Mouse (Mus musculus): ENCODE measurements at regions not wholly inside any gene's neighbourhood (a gene's known extent, or its start where the extent isn't known, plus 50 kb on each side); places are given as distances from the start of the nearest gene placed in this dataset.

DNA sequence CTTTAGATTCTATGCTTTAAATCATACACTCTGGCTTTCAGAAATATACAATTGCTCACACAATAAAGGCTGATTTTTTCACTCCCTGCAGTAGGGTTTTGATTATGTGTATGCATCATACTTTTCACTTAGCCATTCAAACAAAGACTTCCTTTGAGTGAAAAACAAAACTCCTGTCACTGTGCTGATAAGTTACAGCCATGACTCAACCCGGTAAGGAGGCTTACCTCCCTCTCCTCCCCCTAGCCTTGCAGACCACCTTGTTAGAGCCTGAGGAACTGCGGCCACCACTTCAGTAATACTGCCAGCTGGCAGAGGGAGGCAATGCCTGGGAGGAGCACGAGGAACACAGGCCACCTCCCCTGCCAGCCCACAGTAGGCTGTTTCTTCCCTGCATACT, 86.2 kb downstream of the Zfp706 start:
- DNase-seq (ENCODE audit: low spot score), result no peak
- Histone ChIP-seq H3K4me1 (replicated peaks; ENCODE audit: insufficient read depth, low read length) (no peaks in the 10 kb centered on the region), H3K27me3 (ENCODE audit: insufficient read depth, low read length) (no peaks in the 10 kb centered on the region), H3K4me3 (replicated peaks; ENCODE audit: low read depth, low read length) (no peak overlapping the region), H3K4me2 (ENCODE audit: low read length) (no peak overlapping the region), H3K9ac (ENCODE audit: low read depth, low read length) (no peak overlapping the region), H3K9me3 (replicated peaks; ENCODE audit: low read length) (no peaks in the 10 kb centered on the region), H3K27ac (no peak overlapping the region), H3K36me3 (ENCODE audit: insufficient read depth, low read length) (no peaks in the 10 kb centered on the region)
- no peak for TF ChIP-seq CTCF (IDR thresholded peaks at IDR 0.05; ENCODE audit: low read depth)
- ATAC-seq (replicated peaks; ENCODE audit: low FRiP score, low read depth), result no peak
- WGBS, result 31% methylated on average over 3 of the region's 3 CpGs

DNA sequence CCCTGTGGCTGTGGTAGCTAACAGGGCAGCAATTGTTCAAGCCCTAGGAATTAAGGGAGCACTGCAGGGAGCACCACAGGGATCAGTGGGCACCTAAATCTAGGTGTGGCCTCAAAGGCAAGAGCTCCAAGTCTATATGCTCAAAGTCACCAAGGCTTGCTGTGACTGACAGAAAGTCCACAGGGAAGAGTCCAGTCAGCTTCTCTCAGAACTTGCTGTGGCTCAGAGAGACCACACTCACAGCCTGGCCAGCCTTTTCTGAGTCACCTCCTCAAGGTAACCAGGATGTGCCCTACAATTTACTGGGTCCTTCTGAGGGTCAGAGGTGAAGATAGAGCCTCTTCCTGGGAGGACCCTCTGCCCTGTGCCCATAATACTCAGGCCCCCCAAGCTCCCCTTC, 86.7 kb downstream of the Zfp706 start:
- Histone ChIP-seq H3K9me3 (replicated peaks; ENCODE audit: low read length) (no peaks in the 10 kb centered on the region), H3K36me3 (ENCODE audit: insufficient read depth, low read length) (no peaks in the 10 kb centered on the region), H3K27ac (no peak overlapping the region), H3K4me2 (ENCODE audit: low read length) (no peak overlapping the region), H3K4me1 (replicated peaks; ENCODE audit: insufficient read depth, low read length) (no peaks in the 10 kb centered on the region), H3K4me3 (replicated peaks; ENCODE audit: low read depth, low read length) (no peak overlapping the region), H3K9ac (ENCODE audit: low read depth, low read length) (no peak overlapping the region), H3K27me3 (ENCODE audit: insufficient read depth, low read length) (no peaks in the 10 kb centered on the region)
- DNase-seq (ENCODE audit: low spot score), result no peak
- ATAC-seq (replicated peaks; ENCODE audit: low FRiP score, low read depth), result no peak
- no peak for TF ChIP-seq CTCF (IDR thresholded peaks at IDR 0.05; ENCODE audit: low read depth)

DNA sequence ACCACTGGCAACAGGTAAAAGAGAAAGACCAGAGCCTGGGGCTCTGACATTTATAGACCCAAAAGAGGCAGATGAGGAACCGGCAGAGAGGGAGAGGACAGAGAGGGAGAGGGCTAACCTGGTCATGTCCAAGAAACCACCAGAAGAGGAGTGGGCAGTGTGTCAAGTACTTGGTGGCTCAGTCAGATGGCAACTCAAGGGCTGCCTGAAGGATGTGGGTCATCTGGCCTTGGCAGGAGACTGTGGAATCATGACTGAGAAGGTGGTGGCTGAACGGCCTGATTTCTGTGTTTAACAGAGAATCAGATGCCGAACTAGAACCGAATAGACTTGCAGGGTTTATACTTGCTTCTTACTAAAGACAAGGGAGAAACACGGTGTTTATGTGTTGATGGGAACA, 87.9 kb downstream of the Zfp706 start:
- no peaks in the 10 kb centered on the region for H3K36me3 ChIP-seq (ENCODE audit: insufficient read depth, low read length)
- no peaks in the 10 kb centered on the region for H3K9me3 ChIP-seq (replicated peaks; ENCODE audit: low read length)
- DNase-seq (ENCODE audit: low spot score), result no peak
- no peak overlapping the region for H3K27ac ChIP-seq
- TF ChIP-seq CTCF (IDR thresholded peaks at IDR 0.05; ENCODE audit: low read depth), result no peak
- H3K4me2 ChIP-seq (ENCODE audit: low read length), result no peak overlapping the region
- WGBS, result 88% methylated on average over 5 of the region's 5 CpGs
- H3K4me1 ChIP-seq (replicated peaks; ENCODE audit: insufficient read depth, low read length), result no peaks in the 10 kb centered on the region
- no peak overlapping the region for H3K4me3 ChIP-seq (replicated peaks; ENCODE audit: low read depth, low read length)
- no peak for ATAC-seq (replicated peaks; ENCODE audit: low FRiP score, low read depth)
- no peaks in the 10 kb centered on the region for H3K27me3 ChIP-seq (ENCODE audit: insufficient read depth, low read length)
- no peak overlapping the region for H3K9ac ChIP-seq (ENCODE audit: low read depth, low read length)

DNA sequence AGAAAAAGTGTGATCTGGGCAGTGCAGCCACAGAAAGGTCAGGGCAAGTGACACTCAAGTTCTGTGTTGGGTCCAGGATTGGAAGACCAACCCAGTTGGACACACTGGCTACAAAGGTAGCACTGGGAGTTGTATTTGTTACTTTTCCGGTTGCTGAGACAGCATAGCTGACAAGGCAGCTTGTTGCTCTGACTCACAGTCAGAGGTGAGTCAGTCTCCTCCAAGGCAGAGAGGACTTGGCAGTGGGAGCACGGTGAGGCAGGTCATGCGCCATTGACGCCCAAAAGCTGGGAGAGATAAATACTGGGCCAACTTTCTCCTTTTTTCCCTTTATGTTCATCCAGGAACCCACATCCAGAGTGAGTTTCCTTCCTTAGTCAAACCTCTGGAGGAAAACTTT, 88.4 kb downstream of the Zfp706 start:
- 87% methylated on average over 4 of the region's 4 CpGs for WGBS
- ATAC-seq (replicated peaks; ENCODE audit: low FRiP score, low read depth) (no peak), DNase-seq (ENCODE audit: low spot score) (no peak)
- no peaks in the 10 kb centered on the region for H3K27me3 ChIP-seq (ENCODE audit: insufficient read depth, low read length)
- no peaks in the 10 kb centered on the region for H3K9me3 ChIP-seq (replicated peaks; ENCODE audit: low read length)
- no peak overlapping the region for H3K4me2 ChIP-seq (ENCODE audit: low read length)
- H3K9ac ChIP-seq (ENCODE audit: low read depth, low read length), result no peak overlapping the region
- no peak for TF ChIP-seq CTCF (IDR thresholded peaks at IDR 0.05; ENCODE audit: low read depth)
- no peak overlapping the region for H3K27ac ChIP-seq
- H3K4me1 ChIP-seq (replicated peaks; ENCODE audit: insufficient read depth, low read length), result no peaks in the 10 kb centered on the region
- no peaks in the 10 kb centered on the region for H3K36me3 ChIP-seq (ENCODE audit: insufficient read depth, low read length)
- no peak overlapping the region for H3K4me3 ChIP-seq (replicated peaks; ENCODE audit: low read depth, low read length)

DNA sequence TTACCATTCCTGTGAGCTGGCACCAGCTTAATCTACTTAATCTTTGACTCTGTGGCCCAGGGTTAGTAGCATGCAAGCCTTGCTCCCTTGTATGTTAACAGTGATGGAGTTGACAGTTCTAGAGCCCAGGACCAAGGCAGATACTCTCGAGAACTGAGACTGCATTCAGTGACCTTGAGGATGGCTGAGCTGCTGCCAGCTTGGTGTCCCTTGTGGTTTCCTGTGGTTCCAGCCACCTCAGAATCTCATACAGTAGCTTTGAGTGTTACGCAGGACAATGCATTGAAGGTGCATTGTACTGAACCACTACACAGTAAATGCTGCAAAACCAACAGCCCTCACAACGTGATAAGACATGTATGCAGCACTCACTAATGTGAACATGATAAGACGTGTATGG, 90.6 kb downstream of the Zfp706 start:
- H3K36me3 ChIP-seq (ENCODE audit: insufficient read depth, low read length), result no peaks in the 10 kb centered on the region
- DNase-seq (ENCODE audit: low spot score) (no peak), ATAC-seq (replicated peaks; ENCODE audit: low FRiP score, low read depth) (no peak)
- no peak overlapping the region for H3K4me3 ChIP-seq (replicated peaks; ENCODE audit: low read depth, low read length)
- TF ChIP-seq CTCF (IDR thresholded peaks at IDR 0.05; ENCODE audit: low read depth), result no peak
- H3K9ac ChIP-seq (ENCODE audit: low read depth, low read length), result no peak overlapping the region
- no peaks in the 10 kb centered on the region for H3K27me3 ChIP-seq (ENCODE audit: insufficient read depth, low read length)
- no peaks in the 10 kb centered on the region; the same call in 1 of the 2 replicates for H3K4me1 ChIP-seq (replicated peaks; ENCODE audit: insufficient read depth, low read length)
- H3K4me2 ChIP-seq (ENCODE audit: low read length), result no peak overlapping the region
- no peaks in the 10 kb centered on the region for H3K9me3 ChIP-seq (replicated peaks; ENCODE audit: low read length)
- H3K27ac ChIP-seq, result no peak overlapping the region
- WGBS, result 76% methylated on average over 4 of the region's 4 CpGs

DNA sequence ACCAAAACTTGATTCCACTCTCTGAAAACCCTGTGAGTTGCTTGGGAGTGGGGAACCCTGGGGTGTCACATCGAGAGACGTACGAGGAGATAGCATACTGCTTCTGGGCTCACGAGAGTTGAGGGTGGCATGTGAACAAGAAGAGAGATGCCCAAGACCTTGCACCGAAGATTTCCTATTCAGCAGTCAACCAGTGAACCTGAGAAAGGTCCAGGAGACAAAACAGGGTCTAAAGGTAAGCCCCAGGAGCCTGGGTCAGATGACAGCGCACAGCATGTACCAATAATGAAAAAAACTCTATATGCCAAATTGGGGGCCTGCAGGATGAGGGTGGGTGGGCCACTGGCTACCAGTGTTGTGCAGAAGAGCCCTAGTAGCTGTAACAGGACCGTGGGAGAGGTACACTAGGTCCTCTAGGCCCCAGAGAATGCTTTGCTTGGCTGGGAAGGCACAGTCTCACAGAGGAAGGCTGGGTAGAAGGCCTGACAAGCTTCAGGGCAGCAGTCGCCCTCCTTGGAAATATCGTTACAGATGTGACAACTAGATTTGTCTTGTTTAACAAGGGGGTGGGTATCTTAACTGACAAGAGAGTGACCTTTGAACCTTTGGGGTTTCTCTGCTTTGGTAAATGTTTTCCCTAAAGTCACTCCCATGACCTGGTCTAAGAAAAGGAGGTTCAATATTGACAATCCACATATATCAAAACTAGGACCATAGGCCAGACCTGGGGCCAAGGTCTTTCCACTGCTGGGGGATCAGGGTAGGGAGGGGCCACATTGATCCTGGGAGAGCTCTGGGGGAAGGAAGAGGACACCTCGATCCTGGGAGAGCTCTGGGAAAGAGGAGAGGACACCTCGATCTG, 93.1 kb downstream of the Zfp706 start:
- Histone ChIP-seq H3K9me3 (replicated peaks; ENCODE audit: low read length) (no peaks in the 10 kb centered on the region), H3K4me1 (replicated peaks; ENCODE audit: insufficient read depth, low read length) (no peaks in the 10 kb centered on the region; the same call in 1 of the 2 replicates), H3K4me2 (ENCODE audit: low read length) (no peak overlapping the region), H3K36me3 (ENCODE audit: insufficient read depth, low read length) (no peaks in the 10 kb centered on the region), H3K4me3 (replicated peaks; ENCODE audit: low read depth, low read length) (no peak overlapping the region), H3K27me3 (ENCODE audit: insufficient read depth, low read length) (no peaks in the 10 kb centered on the region), H3K27ac (no peak overlapping the region), H3K9ac (ENCODE audit: low read depth, low read length) (no peak overlapping the region)
- WGBS, result 79% methylated on average over 11 of the region's 11 CpGs
- DNase-seq (ENCODE audit: low spot score) (no peak), ATAC-seq (replicated peaks; ENCODE audit: low FRiP score, low read depth) (no peak)
- no peak for TF ChIP-seq CTCF (IDR thresholded peaks at IDR 0.05; ENCODE audit: low read depth)

DNA sequence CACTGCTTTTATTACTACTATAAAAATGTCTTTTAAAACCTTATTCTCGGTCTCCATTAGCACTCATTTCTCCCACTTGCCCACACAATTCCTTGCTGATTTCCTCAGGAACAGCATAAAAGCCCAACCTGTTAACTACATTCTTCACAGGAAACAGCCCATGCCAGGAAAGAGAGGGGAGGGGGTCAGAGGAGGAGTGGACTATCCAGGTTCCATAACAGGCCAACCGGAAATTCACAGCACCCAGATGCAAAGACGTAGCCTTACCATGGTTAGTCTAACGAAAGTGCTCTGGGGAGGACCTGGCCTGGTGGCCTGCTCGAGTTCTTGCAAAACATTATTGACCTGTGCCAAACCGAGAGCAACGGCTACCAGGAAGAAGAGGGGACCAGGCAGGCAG, 94.3 kb downstream of the Zfp706 start:
- ATAC-seq (replicated peaks; ENCODE audit: low FRiP score, low read depth) (no peak), DNase-seq (ENCODE audit: low spot score) (peak; percentile 47)
- no peaks in the 10 kb centered on the region for H3K9me3 ChIP-seq (replicated peaks; ENCODE audit: low read length)
- H3K36me3 ChIP-seq (ENCODE audit: insufficient read depth, low read length), result no peaks in the 10 kb centered on the region
- TF ChIP-seq CTCF (IDR thresholded peaks at IDR 0.05; ENCODE audit: low read depth), result no peak
- no peak overlapping the region for H3K9ac ChIP-seq (ENCODE audit: low read depth, low read length)
- H3K27me3 ChIP-seq (ENCODE audit: insufficient read depth, low read length), result no peaks in the 10 kb centered on the region
- H3K4me2 ChIP-seq (ENCODE audit: low read length), result no peak overlapping the region
- 44% methylated on average over 7 of the region's 7 CpGs for WGBS
- no peak overlapping the region for H3K4me3 ChIP-seq (replicated peaks; ENCODE audit: low read depth, low read length)
- H3K27ac ChIP-seq, result no peak overlapping the region
- no peaks in the 10 kb centered on the region; the same call in none of the 2 replicates for H3K4me1 ChIP-seq (replicated peaks; ENCODE audit: insufficient read depth, low read length)
